Mouse (Mus musculus): ENCODE data around the gene Gorasp1. TPM values are rescaled to one million over a fixed set of nuclear protein-coding genes. Genes with fewer than 3 reads are reported as not detected.

Gorasp1 gene
- polyA plus RNA-seq, 1 experiment from 2014 or later = 23.6 TPM

GRCm38 (mm10) chr9:119965186-119965585 lies 27.8 kb upstream of the Gorasp1 start:
- 84% methylated on average over 3 of the region's 3 CpGs for WGBS
- ATAC-seq (ENCODE audit: insufficient read depth, low FRiP score, low TSS enrichment) (no peak), DNase-seq (ENCODE audit: low spot score) (no peak)
- Histone ChIP-seq H3K27me3 (ENCODE audit: control insufficient read depth, insufficient read depth, low read length) (no peaks in the 10 kb centered on the region), H3K36me3 (ENCODE audit: control insufficient read depth, insufficient read depth, low read length) (no peaks in the 10 kb centered on the region), H3K4me1 (ENCODE audit: control insufficient read depth, insufficient read depth, low read length) (peaks cover 3% of the 10 kb centered on the region; the same call in 1 of the 2 replicates), H3K9ac (ENCODE audit: low read length) (no peak overlapping the region), H3K4me3 (ENCODE audit: low read depth, low read length) (no peak overlapping the region), H3K27ac (ENCODE audit: low read depth, low read length) (no peak overlapping the region), H3K4me2 (ENCODE audit: low read depth) (no peak overlapping the region), H3K9me3 (ENCODE audit: control insufficient read depth, low read length) (no peaks in the 10 kb centered on the region)

GRCm38 (mm10) chr9:119964206-119964605 lies 26.8 kb upstream of the Gorasp1 start:
- ATAC-seq (ENCODE audit: insufficient read depth, low FRiP score, low TSS enrichment) = no peak
- no peak overlapping the region for H3K4me3 ChIP-seq (ENCODE audit: low read depth, low read length)
- 82% methylated on average over 3 of the region's 3 CpGs for WGBS

GRCm38 (mm10) chr9:119962987-119963667 lies 25.8 kb upstream of the Gorasp1 start:
- Histone ChIP-seq H3K27ac (ENCODE audit: low read depth, low read length) (no peak overlapping the region), H3K9me3 (ENCODE audit: control insufficient read depth, low read length) (no peaks in the 10 kb centered on the region), H3K4me2 (ENCODE audit: low read depth) (peak overlapping the region; percentile 9; the same call in 1 of the 2 replicates), H3K27me3 (ENCODE audit: control insufficient read depth, insufficient read depth, low read length) (no peaks in the 10 kb centered on the region), H3K36me3 (ENCODE audit: control insufficient read depth, insufficient read depth, low read length) (no peaks in the 10 kb centered on the region), H3K4me1 (ENCODE audit: control insufficient read depth, insufficient read depth, low read length) (peaks cover 3% of the 10 kb centered on the region; the same call in 1 of the 2 replicates), H3K4me3 (ENCODE audit: low read depth, low read length) (no peak overlapping the region), H3K9ac (ENCODE audit: low read length) (no peak overlapping the region; the same call in 1 of the 2 replicates)
- 13% methylated on average over 21 of the region's 21 CpGs for WGBS
- DNase-seq (ENCODE audit: low spot score) = peak; percentile 74
- ATAC-seq (ENCODE audit: insufficient read depth, low FRiP score, low TSS enrichment) = no peak

More at GRCm38 (mm10) chr9:119964206-119964605, 26.8 kb upstream of the Gorasp1 start:
- Histone ChIP-seq H3K4me1 (ENCODE audit: control insufficient read depth, insufficient read depth, low read length) (peaks cover 3% of the 10 kb centered on the region; the same call in 1 of the 2 replicates), H3K9me3 (ENCODE audit: control insufficient read depth, low read length) (no peaks in the 10 kb centered on the region), H3K27me3 (ENCODE audit: control insufficient read depth, insufficient read depth, low read length) (no peaks in the 10 kb centered on the region), H3K9ac (ENCODE audit: low read length) (no peak overlapping the region), H3K36me3 (ENCODE audit: control insufficient read depth, insufficient read depth, low read length) (no peaks in the 10 kb centered on the region), H3K4me2 (ENCODE audit: low read depth) (no peak overlapping the region), H3K27ac (ENCODE audit: low read depth, low read length) (no peak overlapping the region)
- DNase-seq (ENCODE audit: low spot score) = no peak

GRCm38 (mm10) chr9:119962216-119962615 lies 24.9 kb upstream of the Gorasp1 start:
- H3K9ac ChIP-seq (ENCODE audit: low read length) = no peak overlapping the region
- ATAC-seq (ENCODE audit: insufficient read depth, low FRiP score, low TSS enrichment) (no peak), DNase-seq (ENCODE audit: low spot score) (no peak)
- H3K4me2 ChIP-seq (ENCODE audit: low read depth) = no peak overlapping the region
- no peaks in the 10 kb centered on the region for H3K27me3 ChIP-seq (ENCODE audit: control insufficient read depth, insufficient read depth, low read length)
- peaks cover 3% of the 10 kb centered on the region; the same call in 1 of the 2 replicates for H3K4me1 ChIP-seq (ENCODE audit: control insufficient read depth, insufficient read depth, low read length)
- H3K4me3 ChIP-seq (ENCODE audit: low read depth, low read length) = no peak overlapping the region
- H3K36me3 ChIP-seq (ENCODE audit: control insufficient read depth, insufficient read depth, low read length) = no peaks in the 10 kb centered on the region
- H3K9me3 ChIP-seq (ENCODE audit: control insufficient read depth, low read length) = no peaks in the 10 kb centered on the region
- no peak overlapping the region for H3K27ac ChIP-seq (ENCODE audit: low read depth, low read length)
- WGBS = 83% methylated on average over 4 of the region's 4 CpGs

GRCm38 (mm10) chr9:119958835-119959234 lies 21.5 kb upstream of the Gorasp1 start:
- Histone ChIP-seq H3K9ac (ENCODE audit: low read length) (no peak overlapping the region), H3K27ac (ENCODE audit: low read depth, low read length) (no peak overlapping the region), H3K9me3 (ENCODE audit: control insufficient read depth, low read length) (no peaks in the 10 kb centered on the region), H3K4me1 (ENCODE audit: control insufficient read depth, insufficient read depth, low read length) (peaks cover 3% of the 10 kb centered on the region; the same call in 1 of the 2 replicates), H3K4me3 (ENCODE audit: low read depth, low read length) (no peak overlapping the region), H3K36me3 (ENCODE audit: control insufficient read depth, insufficient read depth, low read length) (no peaks in the 10 kb centered on the region), H3K4me2 (ENCODE audit: low read depth) (no peak overlapping the region), H3K27me3 (ENCODE audit: control insufficient read depth, insufficient read depth, low read length) (no peaks in the 10 kb centered on the region)
- DNase-seq (ENCODE audit: low spot score) (no peak), ATAC-seq (ENCODE audit: insufficient read depth, low FRiP score, low TSS enrichment) (no peak)
- WGBS = 86% methylated on average over 9 of the region's 9 CpGs

GRCm38 (mm10) chr9:119951388-119951787 lies 14.0 kb upstream of the Gorasp1 start:
- Histone ChIP-seq H3K27me3 (ENCODE audit: control insufficient read depth, insufficient read depth, low read length) (no peaks in the 10 kb centered on the region), H3K27ac (ENCODE audit: low read depth, low read length) (no peak overlapping the region), H3K4me1 (ENCODE audit: control insufficient read depth, insufficient read depth, low read length) (no peaks in the 10 kb centered on the region), H3K36me3 (ENCODE audit: control insufficient read depth, insufficient read depth, low read length) (no peaks in the 10 kb centered on the region), H3K9me3 (ENCODE audit: control insufficient read depth, low read length) (no peaks in the 10 kb centered on the region), H3K9ac (ENCODE audit: low read length) (no peak overlapping the region), H3K4me3 (ENCODE audit: low read depth, low read length) (no peak overlapping the region), H3K4me2 (ENCODE audit: low read depth) (no peak overlapping the region)
- 88% methylated on average over 9 of the region's 9 CpGs for WGBS
- no peak for ATAC-seq (ENCODE audit: insufficient read depth, low FRiP score, low TSS enrichment)
- no peak for DNase-seq (ENCODE audit: low spot score)

- 60% methylated on average over 6 of the region's 6 CpGs for WGBS
- Histone ChIP-seq H3K9ac (ENCODE audit: low read length) (no peak overlapping the region), H3K27ac (ENCODE audit: low read depth, low read length) (0 out of 2 replicates have a peak overlapping the region, but pooled peaks have one; percentile 8), H3K4me1 (ENCODE audit: control insufficient read depth, insufficient read depth, low read length) (no peaks in the 10 kb centered on the region), H3K36me3 (ENCODE audit: control insufficient read depth, insufficient read depth, low read length) (no peaks in the 10 kb centered on the region), H3K4me3 (ENCODE audit: low read depth, low read length) (no peak overlapping the region), H3K9me3 (ENCODE audit: control insufficient read depth, low read length) (no peaks in the 10 kb centered on the region), H3K27me3 (ENCODE audit: control insufficient read depth, insufficient read depth, low read length) (no peaks in the 10 kb centered on the region), H3K4me2 (ENCODE audit: low read depth) (no peak overlapping the region)
- no peak for DNase-seq (ENCODE audit: low spot score)
- no peak for ATAC-seq (ENCODE audit: insufficient read depth, low FRiP score, low TSS enrichment)
Measured at GRCm38 (mm10) chr9:119950434-119950833, 13.1 kb upstream of the Gorasp1 start.

- WGBS = 67% methylated on average over 3 of the region's 3 CpGs
- ATAC-seq (ENCODE audit: insufficient read depth, low FRiP score, low TSS enrichment) (no peak), DNase-seq (ENCODE audit: low spot score) (no peak)
- Histone ChIP-seq H3K27ac (ENCODE audit: low read depth, low read length) (no peak overlapping the region), H3K36me3 (ENCODE audit: control insufficient read depth, insufficient read depth, low read length) (no peaks in the 10 kb centered on the region), H3K4me2 (ENCODE audit: low read depth) (no peak overlapping the region), H3K9me3 (ENCODE audit: control insufficient read depth, low read length) (no peaks in the 10 kb centered on the region), H3K4me1 (ENCODE audit: control insufficient read depth, insufficient read depth, low read length) (no peaks in the 10 kb centered on the region), H3K9ac (ENCODE audit: low read length) (no peak overlapping the region), H3K27me3 (ENCODE audit: control insufficient read depth, insufficient read depth, low read length) (no peaks in the 10 kb centered on the region), H3K4me3 (ENCODE audit: low read depth, low read length) (no peak overlapping the region)
Measured at GRCm38 (mm10) chr9:119948804-119949203, 11.4 kb upstream of the Gorasp1 start.

Measured in neural tube, embryonic 11.5 days (tissue).